Mouse (Mus musculus) heart, adult 9 months (tissue): ENCODE measurements around the gene Xcl1.
"Not testable (repeated sequence)": the region's sequence is repeated elsewhere in the genome, so short reads cannot be mapped to it uniquely, and the experiment has no call there.

Experiments
- DNase-seq, 2 experiments: peaks; one replicate each; pipeline ENCODE4 v3.0.0; 2022; ENCODE audit warnings: low spot score in 2 of 2

Xcl1 gene

GRCm38 (mm10) chr1:164935477-164936044 is at the start of gene Xcl1:
TSS of gene Xcl1 (minus strand) at chr1:164935527.
- no peak for DNase-seq

DNA sequence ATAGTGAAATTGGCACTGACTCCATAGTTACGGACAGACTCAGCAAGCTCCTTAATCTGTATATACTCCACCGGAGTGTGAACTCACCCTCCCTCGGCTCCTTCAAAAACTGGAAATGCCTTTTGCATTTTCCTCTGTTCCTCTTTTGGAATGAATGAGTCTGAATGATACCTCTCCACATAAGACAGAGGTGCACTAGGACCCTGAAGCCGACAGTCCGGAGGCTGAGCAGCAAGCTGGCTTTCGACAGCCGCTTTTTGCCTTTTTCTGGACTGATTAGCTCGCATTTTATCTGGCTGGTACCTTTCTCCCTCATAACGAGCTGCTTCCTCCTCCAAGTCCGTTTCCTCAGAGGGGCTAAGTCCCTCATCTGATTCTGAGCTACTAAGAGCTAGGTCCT is 49.4 kb upstream of the Xcl1 start:
- DNase-seq = not testable (repeated sequence)

- DNase-seq = no peak
Observed at GRCm38 (mm10) chr1:164977351-164977750, 42.0 kb upstream of the Xcl1 start.

DNA sequence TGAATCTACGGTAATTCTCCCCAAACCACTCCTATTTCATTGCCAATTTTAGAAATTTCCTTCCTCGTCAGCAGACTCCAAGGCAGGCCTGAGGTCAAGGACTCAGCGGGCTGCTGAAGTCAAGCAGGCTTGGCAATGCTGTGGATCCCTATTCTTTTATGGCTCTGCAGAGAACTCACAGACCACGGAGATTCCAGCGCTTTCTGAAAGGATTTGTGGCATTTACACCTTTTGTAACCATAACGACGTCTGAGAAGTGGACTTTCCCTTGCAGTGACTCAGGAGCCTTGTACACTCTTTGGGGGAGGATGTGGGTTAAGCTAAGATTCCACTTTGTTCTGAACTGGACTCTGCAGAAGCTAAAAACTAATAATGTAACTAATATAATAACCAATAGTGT is 40.4 kb upstream of the Xcl1 start:
- no peak for DNase-seq

GRCm38 (mm10) chr1:164975276-164975675 is 39.9 kb upstream of the Xcl1 start:
- DNase-seq = no peak

GRCm38 (mm10) chr1:164973790-164974189 is 38.5 kb upstream of the Xcl1 start:
- no peak for DNase-seq

DNA sequence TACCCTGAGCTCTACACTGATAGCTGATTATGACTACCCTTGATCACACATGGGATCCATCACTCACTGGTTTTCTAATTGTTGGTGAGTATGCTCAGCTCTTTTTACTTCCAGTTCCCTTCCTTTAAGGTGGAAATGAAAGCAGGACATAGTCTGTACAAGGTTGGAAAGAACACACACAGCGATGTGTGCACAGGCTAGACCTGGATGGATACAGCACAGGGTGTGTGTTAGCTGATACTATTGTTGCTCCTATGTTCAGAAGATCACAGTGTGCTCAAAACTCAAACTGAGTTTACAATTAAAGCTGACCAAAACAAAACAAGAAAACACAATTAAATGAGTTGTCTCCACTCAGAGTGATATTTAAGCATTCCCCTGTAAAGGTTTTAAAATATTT is 38.0 kb upstream of the Xcl1 start:
- no peak for DNase-seq

GRCm38 (mm10) chr1:164972744-164973143 is 37.4 kb upstream of the Xcl1 start:
- DNase-seq = no peak

GRCm38 (mm10) chr1:164966095-164966698 is 30.9 kb upstream of the Xcl1 start:
- DNase-seq = no peak

DNA sequence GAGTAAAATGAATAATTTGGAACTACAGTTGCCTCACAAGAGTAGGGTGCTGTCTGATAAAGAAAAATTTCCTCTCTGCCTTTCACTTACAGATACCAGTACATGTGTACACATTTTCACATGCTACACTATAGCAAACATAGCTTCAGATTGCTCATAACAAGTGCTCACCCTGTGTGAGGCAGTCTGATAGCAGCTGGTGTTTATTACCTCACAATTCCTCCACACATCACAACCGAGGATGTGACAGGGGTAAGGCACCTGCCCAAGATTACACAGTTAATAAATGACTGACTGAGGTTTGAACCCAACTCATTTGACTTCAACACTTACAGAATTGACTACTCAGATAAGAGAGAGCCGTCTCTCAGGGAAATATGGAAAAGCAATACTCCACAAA is 25.3 kb upstream of the Xcl1 start:
- DNase-seq = no peak

DNA sequence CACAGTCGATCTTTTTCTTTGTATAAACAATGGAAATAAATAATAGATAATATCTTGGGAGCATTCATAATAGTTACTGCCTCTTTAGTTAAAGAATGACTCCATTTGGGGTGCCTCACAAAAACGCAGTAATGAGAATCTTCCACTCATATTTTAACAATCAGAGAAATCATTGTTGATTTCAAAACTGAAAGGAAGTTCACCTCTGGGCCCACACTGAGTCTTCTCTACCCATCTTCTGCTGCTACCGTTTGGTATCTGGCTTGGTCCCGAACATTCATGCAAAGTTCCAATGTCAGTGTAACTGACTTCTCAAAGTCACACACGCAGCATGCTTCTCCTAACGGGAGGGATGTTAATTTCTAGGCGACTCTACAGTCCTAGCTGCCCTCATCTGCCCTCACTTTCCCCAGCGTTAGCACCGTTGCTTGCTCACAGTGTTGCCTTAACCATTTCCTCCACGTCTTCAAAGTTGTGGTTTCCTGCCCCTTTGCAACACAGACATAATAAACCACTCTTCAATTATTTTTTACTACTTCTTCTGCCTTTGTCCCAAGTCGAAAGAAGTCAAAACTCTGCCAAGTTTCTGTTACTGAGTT is 24.6 kb upstream of the Xcl1 start:
- no peak for DNase-seq

GRCm38 (mm10) chr1:164959160-164959559 is 23.8 kb upstream of the Xcl1 start:
- DNase-seq = no peak

- no peak for DNase-seq
Observed at GRCm38 (mm10) chr1:164957974-164958373, 22.6 kb upstream of the Xcl1 start.

- no peak for DNase-seq
Observed at GRCm38 (mm10) chr1:164956725-164957399, 21.5 kb upstream of the Xcl1 start.

- no peak for DNase-seq
Observed at GRCm38 (mm10) chr1:164955452-164956196, 20.3 kb upstream of the Xcl1 start.

- DNase-seq = no peak
Observed at GRCm38 (mm10) chr1:164953574-164953973, 18.2 kb upstream of the Xcl1 start.

DNA sequence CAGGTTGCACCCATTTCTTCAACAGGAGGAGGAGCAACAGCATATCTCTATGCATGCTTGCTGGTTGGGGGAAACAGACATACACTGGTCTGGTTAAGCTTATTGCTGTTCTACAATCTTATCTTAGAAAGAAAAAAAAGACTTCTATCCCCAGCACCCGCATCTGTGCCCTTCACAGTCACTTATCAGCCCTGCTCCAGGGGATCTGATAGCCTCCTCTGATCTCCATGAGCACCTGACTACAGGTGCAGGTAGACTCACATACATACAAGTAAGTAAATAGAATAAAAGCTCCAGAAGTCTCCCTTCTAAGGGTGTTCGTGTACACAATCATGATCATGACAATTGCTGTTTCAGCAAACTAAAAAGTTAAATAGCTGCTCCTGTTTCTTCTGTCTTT is 733 bp upstream of the Xcl1 start:
- DNase-seq = no peak

- no peak for DNase-seq
Observed at GRCm38 (mm10) chr1:164933441-164934188, 1.7 kb downstream of the Xcl1 start.

GRCm38 (mm10) chr1:164931135-164931534 is 4.2 kb downstream of the Xcl1 start:
- no peak for DNase-seq

DNA sequence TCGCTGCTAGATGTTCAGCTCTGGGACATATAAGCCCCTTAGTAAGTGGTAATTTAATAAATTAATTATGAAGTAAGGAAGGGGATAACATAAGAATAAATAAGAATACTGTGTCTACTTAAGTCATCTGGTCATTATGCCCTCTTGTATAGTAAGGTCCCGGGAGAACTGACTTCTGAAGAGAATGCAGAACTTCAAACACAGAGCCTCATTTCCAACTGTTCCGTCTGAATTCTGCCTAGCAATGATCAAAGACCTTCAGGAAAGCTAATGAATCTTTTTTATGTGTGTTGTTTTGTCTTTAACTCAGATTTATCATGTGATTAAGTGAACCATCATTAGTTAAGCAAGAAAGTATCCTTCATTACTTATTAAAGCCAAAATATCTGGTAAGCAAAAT is 5.3 kb downstream of the Xcl1 start:
- DNase-seq = no peak

DNA sequence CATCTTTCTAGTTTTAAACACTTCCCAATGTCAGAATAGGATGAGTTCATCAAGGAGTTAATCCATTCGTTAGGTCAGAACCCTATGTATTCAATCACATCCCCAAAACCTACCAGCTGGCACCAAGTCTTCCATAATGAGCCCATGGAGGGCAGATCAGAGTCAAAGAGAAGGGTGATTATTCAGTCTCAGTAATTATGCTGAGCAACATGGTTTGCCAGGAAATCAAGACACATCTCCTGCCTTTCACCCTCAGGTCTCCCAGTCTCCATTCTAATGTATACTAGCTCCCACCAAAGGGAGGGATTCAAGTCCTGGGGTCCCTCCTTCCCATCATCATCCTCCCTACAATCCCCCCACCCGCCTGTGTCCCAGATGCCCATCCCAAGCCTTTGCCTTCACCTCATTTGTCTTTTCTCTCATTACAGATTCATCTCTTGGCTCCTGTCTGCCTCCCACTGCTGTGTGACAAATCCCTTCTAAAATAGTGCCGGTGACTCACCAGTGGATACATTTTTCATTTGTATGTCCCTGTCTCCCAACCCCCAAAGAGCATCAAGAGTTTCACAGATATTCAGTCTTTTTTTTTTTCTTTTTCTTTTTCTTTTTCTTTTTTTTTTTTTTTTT is 8.7 kb downstream of the Xcl1 start:
- no peak for DNase-seq
